Mouse (Mus musculus): ENCODE data around the gene Mblac2.
"Not testable (repeated sequence)": the region's sequence is repeated elsewhere in the genome, so short reads cannot be mapped to it uniquely, and the experiment has no call there.

The Mblac2 gene

DNA sequence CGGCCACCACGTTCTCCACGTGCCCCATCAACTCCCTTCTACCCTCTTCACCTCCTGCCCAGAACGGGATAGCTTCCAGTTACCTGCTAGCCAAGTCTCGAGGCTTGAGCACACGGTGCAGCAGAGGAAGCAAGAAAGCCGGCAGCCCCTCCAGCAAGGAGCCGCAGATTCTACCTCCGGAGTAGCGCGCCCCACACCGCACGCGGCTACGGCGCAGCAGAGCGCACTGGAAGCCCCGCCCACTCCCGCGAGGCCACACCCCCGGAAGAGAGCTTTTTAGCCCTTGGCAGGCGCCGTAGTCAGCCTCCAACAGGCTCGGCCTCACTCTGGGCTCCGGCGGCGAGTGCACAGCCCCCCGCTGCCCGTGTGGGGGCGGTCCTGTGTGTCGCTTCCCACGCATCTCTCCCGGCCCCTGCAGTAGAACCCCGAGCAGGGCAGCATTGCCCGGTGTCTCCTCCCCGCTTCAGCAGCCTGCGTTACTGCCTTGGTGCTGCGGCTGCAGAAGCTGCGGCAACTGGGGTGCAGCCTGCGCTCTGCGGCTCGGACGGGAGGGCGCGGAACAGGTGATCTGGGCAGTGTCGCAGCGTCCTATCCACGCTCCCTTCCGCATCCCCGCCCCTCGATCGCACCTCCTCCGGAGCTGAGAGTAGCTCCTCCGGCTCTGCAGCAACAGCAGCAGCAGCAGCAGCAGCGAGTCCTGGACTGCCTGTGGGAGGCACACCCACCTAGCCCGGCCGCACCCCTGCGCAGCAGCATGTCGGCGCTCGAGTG is at the start of gene Mblac2, which contains the start of gene Polr3g:
Gene Mblac2 (plus strand): TSS at position 567 of the 771 bp plus-strand sequence.
Gene Polr3g (minus strand): TSS at position 239 of the 771 bp plus-strand sequence.
- DNase-seq (ENCODE audit: low spot score): peak; percentile 80

DNA sequence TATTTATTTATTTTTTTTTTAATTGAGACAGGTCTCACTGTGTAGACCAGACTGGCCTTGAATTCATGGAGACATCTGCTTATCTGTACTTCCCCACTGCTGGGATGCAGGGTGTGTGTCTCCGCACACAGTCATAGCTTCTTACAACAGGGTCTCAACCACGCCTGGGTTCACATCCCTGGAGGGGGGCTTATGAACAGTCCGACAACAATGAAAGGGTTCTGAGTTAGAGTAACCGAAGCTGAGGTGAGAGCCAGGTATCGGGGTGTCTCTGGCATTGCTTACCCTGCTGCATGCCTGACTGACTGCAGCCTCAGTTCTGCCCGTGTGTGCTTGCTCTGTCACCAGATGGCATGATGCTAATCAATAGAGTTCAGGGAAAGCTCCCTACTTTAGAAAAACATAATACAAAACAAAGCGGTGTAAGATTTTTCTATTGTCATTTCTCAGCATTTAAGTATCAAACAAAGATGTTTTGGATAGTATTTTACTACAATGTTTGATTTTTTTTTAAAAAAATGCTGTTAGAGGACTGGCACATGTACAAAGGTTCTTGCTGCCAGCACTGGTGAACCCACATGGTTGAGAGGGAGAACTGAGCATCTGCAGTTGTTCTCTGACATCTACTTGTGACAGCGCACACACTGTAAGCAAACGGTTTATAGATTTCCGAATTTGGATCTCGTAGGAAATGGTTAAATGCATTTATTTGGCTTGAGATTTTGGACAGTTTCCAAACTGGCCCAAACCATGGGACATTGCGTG is 47.4 kb upstream of the Mblac2 start:
- no peak for DNase-seq (ENCODE audit: low spot score)

- DNase-seq (ENCODE audit: low spot score): no peak
These were observed 46.8 kb upstream of the Mblac2 start for GRCm38 (mm10) chr13:81664331-81664698.

DNA sequence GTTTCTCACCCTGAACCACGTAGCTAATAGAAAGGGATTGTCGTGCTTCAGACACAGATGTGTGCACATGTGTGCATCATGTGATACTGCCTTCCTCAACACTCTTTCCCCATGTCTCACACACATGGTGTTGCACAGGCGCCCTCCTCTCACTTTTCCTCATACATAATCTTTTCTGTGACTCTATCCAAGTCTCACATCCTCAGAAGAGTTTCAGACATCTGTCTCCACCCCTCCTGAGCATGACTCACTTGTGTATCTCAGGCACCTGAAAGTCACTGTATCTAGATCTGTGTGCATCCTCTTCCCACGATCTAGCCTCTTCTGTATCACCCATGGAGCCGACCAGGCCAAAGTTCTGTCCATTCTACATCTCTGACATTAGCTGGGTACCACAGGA is 43.4 kb upstream of the Mblac2 start:
- no peak for DNase-seq (ENCODE audit: low spot score)

GRCm38 (mm10) chr13:81675333-81675732 is 35.8 kb upstream of the Mblac2 start:
- DNase-seq (ENCODE audit: low spot score): no peak

DNA sequence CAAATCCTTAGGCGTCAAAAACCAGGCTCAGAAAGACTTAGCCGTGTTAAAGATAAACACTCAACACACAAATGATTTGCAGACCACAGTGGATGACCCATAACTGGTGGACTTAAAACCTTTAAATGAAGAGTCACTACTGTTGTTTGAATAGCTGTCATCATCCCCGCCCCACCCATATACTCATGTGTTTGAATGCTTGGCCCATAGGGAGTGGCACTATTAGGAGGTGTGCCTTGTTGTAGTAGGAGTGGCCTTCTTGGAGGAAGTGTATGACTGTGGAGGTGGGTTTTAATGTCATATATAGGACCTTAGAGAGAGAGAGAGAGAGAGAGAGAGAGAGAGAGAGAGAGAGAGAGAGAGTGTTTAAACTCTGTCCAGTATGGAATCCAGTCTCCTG is 28.0 kb upstream of the Mblac2 start:
- DNase-seq (ENCODE audit: low spot score): no peak

GRCm38 (mm10) chr13:81684258-81684657 is 26.9 kb upstream of the Mblac2 start:
- DNase-seq (ENCODE audit: low spot score): no peak

DNA sequence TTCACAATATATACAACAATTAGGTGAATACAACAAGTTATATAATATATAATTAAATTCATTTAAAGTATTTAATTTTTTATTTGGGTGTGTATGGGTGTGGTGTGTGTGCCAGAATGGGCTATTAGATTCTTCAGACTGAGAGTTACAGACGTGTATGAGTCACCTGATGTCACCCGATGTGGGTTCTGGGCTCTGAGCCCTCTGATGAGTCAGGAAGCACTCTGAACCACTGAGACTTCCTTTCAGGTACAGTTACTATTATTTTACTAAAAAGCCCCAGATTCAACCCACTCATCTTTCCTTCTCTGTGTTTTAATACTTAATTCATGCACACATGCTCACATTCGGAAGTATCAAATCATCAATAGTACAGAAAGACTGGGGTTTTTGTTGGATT is 26.3 kb upstream of the Mblac2 start:
- DNase-seq (ENCODE audit: low spot score): no peak

DNA sequence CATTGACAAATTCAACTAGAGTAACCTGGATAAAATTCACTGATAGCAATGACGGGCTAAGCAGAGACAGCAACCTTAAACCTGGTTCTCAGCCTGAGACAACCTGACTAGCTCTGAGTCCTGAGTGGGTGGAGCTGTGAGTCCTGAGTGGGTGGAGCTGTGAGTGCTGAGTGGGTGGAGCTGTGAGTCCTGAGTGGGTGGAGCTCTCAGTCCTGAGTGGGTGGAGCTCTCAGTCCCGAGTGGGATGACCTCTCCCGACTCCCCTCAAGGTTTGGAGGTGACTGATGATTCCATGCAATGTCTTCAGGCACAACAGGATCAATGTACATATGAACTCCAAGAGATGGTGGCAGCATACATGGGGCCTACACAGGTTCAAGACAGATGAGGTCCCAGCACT is 21.6 kb upstream of the Mblac2 start:
- no peak for DNase-seq (ENCODE audit: low spot score)

DNA sequence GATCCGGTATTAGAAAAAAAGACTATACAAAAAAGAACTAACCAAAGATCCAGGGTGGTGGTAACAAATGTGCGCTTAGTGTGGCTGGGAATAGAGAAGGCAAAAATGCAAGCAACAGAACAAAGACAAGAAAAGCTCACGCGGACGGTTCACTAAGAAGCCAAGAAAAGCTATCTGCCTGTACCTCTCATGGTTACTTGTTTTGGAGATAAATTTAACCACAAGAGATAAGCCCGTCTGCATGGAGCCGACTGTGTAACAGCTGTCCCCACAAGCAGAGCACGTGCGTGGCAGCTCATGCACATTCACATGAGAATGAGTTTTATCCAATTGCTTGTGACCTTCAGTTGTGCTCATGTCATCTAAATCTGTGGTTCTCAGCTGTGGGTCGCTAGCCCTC is 20.7 kb upstream of the Mblac2 start:
- DNase-seq (ENCODE audit: low spot score): no peak

DNA sequence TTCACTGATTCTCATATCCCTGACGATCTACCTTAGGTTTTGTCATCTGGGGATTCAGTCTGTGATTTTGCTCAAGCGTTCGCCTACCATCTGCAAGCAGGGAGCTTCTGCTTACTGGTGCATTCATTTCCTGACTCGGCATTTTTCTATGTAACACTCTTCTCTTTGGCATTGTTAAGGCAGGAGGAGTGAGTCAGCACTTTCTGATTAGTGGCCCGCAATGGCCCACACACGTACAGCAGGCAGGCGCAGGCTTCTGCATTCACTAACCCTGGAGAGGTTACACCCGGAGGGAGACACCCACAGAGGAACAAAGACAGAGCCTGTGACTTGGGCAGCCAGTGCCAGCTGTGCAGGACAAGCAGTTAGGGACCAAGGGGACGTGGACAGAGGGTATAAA is 19.5 kb upstream of the Mblac2 start:
- DNase-seq (ENCODE audit: low spot score): peak; percentile 7

DNA sequence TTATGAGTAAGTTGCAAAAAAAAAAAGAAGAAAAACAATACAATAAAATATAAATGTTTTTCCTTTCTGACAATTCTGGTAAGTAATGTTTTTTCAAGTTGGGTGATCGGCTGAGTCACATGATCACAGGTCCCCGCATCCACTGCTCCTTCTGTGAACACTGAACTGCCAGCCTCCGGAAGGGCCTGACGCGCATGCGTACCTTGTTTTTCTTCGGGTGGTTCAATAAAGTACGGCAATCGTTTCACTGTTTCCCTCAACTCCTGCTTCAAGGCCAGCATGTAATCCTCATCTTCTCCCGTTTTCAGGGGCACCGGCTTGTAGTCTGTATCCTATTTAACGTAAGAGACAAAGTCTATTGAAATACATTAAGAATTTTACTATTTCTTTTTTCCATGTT is 16.7 kb upstream of the Mblac2 start:
- no peak for DNase-seq (ENCODE audit: low spot score)

- DNase-seq (ENCODE audit: low spot score): no peak
These were observed 8.0 kb upstream of the Mblac2 start for GRCm38 (mm10) chr13:81703148-81703547.

DNA sequence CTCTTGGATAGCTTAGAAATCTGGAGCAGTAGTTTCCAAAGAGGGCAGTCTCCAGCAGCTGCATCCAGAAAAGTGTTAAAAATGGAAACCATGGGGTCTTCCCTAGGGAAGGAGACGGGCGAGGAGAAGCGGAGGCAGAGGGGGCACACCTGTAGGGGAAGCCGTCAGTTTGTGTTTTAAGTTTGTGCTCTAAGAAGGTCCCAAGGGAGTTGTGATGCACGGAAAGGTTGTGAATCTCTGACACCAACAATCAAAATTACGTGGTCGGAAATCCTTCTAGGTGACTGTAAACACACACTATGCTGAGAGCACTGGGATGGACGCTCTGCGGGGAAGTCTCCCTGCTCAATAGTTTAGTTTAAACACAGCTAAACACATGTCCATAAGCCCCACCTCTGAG is 7.5 kb upstream of the Mblac2 start:
- no peak for DNase-seq (ENCODE audit: low spot score)

GRCm38 (mm10) chr13:81706311-81706710 is 4.8 kb upstream of the Mblac2 start:
- DNase-seq (ENCODE audit: low spot score): no peak

GRCm38 (mm10) chr13:81709805-81710204 is 1.3 kb upstream of the Mblac2 start:
- DNase-seq (ENCODE audit: low spot score): no peak

- no peak for DNase-seq (ENCODE audit: low spot score)
These were observed 875 bp upstream of the Mblac2 start for GRCm38 (mm10) chr13:81710266-81710665.

GRCm38 (mm10) chr13:81711546-81712371 is 618 bp downstream of the Mblac2 start:
- DNase-seq (ENCODE audit: low spot score): no peak

DNA sequence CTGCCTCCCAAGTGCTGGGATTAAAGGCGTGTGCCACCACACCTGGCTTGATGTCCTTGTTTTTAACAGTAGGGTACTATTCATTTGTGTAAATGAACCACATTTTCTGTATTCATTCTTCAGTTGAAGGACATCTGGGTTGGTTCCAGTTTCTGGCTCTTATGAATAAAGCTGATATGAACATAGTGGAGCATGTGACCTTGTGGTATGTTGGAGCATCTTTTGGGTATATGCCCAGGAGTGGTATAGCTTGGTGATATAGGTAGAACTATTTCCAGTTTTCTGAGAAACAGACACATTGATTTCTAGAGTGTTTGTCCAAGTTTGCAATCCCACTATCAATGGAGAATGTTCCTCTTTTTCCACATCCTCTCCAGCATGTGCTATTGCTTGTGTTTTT is 2.8 kb downstream of the Mblac2 start:
- DNase-seq (ENCODE audit: low spot score): no peak

DNA sequence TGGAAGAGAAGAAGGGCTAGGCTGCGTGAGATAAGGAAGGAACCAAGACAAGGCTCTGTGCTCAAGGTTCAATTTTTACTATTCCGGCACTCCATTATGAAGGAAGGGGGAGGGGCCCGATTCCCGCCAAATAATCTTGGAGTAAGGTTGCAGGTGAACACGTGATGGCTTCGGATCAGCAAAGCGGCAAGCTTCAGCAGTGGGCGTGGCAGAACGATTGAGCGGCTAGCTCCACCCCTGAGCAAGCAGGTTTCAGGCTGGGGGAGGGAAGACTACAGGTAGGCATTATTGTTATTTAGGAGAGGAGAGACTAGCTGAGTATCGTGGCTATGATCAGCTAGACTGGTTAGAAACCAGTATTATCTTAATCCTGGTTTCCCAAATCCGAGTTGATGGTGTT is 17.0 kb downstream of the Mblac2 start:
- DNase-seq (ENCODE audit: low spot score): not testable (repeated sequence)

- no peak for DNase-seq (ENCODE audit: low spot score)
These were observed 18.0 kb downstream of the Mblac2 start for GRCm38 (mm10) chr13:81729102-81729501.

DNA sequence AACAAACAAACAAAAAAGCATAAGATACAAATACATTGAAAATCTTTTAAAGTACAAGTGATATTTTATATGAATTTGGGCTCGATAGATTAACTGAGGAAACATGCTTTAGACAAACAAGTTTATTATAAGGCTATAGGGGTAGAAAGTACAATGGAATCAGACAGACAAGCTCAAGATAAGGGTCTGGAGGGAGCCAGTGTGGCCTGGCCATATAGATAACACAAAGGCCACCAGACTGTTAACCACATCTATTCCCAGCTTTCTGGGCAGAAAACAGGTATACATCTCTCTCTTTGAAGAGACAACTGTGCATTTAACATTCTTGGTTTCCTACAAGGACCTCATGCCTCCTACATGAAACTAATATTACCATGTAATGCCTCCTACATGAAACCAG is 19.2 kb downstream of the Mblac2 start:
- no peak for DNase-seq (ENCODE audit: low spot score)

DNA sequence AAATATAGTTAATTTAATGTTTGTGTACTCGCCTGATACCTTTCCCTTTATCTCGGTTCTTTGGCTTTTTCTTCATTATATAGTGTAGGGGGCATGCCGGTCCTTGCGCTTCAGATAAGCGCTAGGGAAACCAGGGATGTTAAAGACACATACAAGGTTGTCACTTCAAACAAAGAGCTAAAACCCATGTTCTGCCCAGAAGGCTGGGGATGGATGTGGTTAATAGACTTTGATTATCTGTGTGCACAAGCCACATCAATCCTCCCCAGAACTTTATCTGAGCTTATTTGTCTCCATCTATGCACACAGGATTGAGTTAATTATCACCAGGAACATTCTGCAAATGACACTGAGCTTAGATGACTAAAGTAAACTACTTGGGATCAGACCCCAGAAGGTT is 25.5 kb downstream of the Mblac2 start:
- DNase-seq (ENCODE audit: low spot score): no peak

Measured in layer of hippocampus, adult 9-10 months (tissue).